Mouse (Mus musculus) fat pad, adult 2 months (tissue): ENCODE results near the gene Nav3.

Source experiments
- DNase-seq: peaks from one replicate; pipeline ENCODE4 v3.0.0-alpha.2; 2011; ENCODE audit warnings: low read depth, low spot score; ENCODE audit errors: extremely low read depth

The Nav3 gene

DNA sequence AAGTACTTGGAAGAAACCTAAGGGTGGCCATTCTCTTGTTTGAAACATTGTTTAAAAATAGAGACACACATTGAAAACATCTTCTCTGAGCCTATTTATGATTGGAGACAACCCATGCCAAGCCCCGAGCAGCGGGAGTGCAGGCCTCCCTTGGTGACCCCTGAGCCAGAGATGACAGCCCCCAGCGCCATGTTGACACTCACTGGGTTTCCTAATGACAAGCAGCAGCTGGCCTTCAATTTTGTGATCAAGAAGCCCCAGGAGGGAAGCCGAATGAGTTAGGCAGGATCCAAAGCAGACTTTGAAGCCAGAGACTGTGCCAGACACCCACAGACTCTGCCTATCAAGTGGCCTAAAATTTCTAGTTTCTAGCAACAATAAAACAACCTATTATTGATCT is 263.1 kb downstream of the Nav3 start:
- no peak for DNase-seq

DNA sequence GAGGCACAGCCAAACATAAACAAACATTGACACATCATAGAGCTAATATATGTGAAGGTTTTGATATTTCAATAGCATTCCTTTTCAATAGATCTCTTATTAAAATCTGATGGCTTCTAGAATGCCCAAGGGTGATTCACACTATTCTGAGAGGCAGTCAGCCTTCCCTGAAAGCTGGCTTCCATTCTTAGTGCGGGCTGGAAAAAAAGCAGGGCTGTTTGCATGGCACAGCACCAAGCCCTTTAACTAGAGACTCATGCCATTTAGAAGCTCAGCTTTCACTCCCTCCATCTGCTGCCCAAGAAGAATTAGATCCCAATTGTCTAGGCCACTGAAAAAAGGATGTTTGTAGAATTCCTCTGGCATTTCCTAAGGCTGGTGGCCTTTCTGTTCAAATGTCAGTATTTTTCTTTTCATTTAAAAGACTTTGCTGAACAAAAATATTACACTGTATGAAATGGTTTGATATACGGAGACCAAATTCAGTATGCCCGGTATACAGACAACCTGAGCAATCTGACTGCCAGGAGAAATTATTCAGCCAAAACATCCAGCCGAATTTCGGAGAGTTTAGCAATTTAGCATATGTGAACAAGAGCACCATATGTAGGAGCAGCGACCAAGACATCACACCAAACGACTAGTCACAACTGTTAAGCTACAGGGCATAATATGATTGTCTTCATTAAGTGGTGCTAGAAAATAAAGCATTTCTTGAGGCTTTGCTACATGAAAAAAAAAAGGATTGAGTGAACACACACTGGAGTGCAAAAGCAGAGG is 263.8 kb downstream of the Nav3 start:
- no peak for DNase-seq

DNA sequence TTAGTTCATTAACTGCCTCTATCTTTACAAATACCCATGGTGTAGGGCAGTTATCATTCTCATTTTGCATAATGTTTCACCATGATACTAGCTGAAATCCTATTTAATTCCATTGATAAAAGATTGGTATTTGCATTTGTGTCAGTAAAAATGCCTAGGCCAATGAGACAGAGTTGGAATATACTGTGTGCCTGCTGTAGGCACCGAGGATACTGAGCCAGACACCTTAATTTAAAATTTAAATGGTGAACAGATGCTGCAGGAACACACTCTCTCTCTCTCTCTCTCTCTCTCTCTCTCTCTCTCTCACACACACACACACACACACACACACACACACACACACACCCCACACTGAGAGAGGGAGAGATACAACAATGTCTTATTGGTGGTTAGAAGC is 269.8 kb downstream of the Nav3 start:
- DNase-seq: no peak

DNA sequence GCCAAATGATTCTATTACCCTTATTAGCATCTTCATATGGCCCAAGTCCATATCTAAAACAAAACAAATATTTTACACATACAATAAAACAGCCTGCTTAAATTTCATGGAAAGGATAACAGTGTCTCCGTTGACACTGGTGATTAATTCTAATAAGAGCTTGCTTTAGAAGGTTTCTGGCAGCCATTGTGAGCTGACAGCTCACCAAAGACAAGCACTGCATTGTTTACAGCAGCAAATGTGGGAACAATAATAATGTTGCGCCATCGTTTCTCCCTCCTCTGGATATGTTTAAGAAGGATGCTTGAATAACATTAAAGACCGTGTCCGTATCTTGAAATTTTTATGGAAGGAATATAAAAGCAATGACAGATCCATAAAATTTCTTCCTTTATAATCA is 280.1 kb downstream of the Nav3 start:
- DNase-seq: no peak

- DNase-seq: no peak
These were observed 286.6 kb downstream of the Nav3 start for GRCm38 (mm10) chr10:110169416-110169815.

DNA sequence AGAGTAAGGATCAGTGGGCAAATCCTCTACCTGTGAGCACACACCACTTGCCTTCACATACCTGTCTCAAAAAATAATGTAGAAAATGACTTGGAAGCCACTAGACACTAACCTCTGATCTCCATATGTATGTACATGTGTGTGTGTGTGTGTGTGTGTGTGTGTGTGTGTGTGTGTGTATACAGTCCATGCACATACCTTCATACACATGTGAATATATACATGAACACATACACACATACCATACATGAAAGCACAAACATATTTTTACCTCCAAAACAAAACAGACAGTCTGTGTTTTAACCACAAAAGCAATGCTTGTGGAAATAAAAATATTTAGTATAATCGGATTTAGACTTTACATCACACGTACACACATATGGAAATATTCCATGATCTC is 287.1 kb downstream of the Nav3 start:
- DNase-seq: no peak

DNA sequence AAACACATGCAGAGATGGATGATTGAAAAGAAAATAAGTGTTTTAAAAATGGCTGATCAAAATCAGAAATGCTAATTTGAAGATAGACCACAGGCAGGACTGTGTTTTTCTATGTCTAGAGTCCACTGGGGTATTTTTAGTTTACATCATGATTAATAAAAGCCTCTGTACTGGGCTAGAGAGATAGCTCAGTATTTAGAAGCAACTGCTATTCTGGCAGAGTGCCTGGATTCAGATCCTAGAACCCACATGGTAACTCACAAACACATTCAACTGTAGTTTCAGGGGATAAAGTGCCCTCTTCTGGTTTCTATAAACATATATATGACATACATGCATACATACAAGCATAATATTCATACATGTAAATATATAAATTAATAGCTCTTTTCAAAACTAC is 293.4 kb downstream of the Nav3 start:
- DNase-seq: no peak

DNA sequence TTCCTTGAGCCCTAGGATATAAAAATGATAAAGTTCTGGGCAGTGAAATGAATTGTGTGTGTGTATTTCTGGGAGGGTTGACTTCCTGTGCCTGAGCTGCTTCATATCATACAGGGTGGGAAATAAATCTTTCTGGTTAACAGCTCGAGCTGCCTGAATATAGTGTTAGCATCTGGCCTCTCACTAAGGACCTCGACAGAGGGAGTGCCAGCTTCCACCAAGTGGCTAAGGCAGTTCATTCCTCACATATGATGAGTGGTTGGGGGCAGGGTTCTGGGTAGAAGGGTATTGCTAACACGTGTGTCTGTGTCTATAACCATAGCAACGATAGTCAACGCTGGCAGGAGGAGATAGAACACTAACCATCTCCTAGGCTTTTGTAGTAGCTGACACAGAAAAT is 295.1 kb downstream of the Nav3 start:
- no peak for DNase-seq

DNA sequence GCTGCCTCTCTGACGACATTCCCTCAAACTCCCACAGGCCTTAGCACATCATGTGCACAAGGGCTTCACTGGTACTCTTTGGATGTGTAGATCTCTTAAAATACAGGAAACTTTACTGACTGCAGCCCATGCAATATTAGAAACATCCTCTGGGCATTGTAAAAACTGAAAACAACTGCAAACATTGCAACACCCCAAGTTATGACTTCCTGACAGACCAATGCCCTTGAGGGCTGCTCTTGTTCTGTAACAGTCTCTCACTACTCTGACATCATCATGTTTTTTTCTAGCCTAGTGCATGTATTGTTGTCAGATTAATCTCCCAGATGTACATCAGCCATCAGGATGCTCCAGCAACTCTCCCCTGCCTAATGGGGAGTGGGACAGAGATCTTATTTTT is 296.5 kb downstream of the Nav3 start:
- no peak for DNase-seq

- DNase-seq: no peak
These were observed 297.9 kb downstream of the Nav3 start for GRCm38 (mm10) chr10:110158122-110158521.

GRCm38 (mm10) chr10:110156412-110156811 is 299.6 kb downstream of the Nav3 start:
- no peak for DNase-seq

DNA sequence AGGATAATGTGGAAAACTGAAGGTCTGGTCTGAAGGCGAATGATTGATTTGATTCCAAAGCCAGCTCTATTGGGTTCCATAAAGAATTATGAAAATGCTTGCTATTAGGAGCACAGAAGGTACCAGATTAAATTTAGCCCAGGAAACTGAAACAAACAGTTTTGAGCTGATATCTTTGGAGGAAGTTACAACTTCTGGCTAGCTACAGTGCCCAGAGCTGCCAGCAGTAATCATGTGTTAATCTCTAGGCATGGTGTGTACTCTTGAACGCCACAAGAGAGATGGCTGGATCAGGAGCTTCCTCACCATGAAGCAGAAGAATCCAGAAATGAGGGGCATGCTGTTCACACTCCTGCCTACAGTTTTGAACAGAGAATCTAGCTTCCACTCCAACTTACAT is 300.5 kb downstream of the Nav3 start:
- DNase-seq: no peak

DNA sequence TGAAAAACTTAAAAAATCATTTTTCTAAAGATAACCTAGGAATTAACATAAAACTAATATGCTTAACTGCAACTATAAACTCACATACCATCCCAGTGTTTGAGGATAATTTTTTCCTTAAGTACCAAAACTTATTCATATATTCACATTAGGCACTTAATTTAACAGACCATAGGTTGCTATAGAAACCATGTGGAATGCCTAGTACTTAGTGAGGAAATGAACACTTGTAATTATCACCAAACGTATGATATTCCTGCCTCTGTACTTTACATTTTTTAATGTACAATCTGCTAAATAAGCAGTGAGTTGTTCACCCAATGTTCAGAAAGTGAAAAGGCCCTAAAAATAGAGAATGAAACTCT is 301.1 kb downstream of the Nav3 start:
- no peak for DNase-seq

GRCm38 (mm10) chr10:110154001-110154872 is 301.8 kb downstream of the Nav3 start:
- no peak for DNase-seq

DNA sequence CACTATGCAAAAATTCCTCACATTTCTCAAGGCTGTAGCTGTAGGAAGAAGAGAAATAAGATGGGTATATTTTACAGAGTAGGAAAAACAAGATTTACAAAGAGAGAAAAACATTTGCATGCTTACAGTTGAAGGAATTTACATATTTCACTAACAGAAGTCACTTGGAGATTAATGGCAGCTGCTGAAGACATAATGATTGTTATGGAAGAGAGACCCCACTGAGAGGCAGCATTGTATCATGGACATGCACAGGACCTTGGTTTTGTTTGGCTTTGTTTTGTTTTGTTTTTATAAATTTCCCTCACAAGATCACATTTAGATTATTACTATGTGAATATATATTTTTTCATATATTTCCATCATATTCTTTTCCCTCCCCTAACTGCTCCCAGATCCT is 335.4 kb downstream of the Nav3 start:
- no peak for DNase-seq

- DNase-seq: no peak
These were observed 338.7 kb downstream of the Nav3 start for GRCm38 (mm10) chr10:110117341-110117740.

GRCm38 (mm10) chr10:110112669-110113458 is 343.1 kb downstream of the Nav3 start:
- no peak for DNase-seq

- DNase-seq: no peak
These were observed 352.7 kb downstream of the Nav3 start for GRCm38 (mm10) chr10:110103255-110103654.

GRCm38 (mm10) chr10:110102231-110102630 is 353.8 kb downstream of the Nav3 start:
- DNase-seq: no peak

- DNase-seq: no peak
These were observed 361.6 kb downstream of the Nav3 start for GRCm38 (mm10) chr10:110094433-110094832.

GRCm38 (mm10) chr10:110088444-110089061 is 367.5 kb downstream of the Nav3 start:
- DNase-seq: no peak
